Mouse (Mus musculus) lung, postnatal 0 days (tissue): ENCODE results near the gene Dctpp1.
A peak's percentile ranks its signal among the peaks of the same experiment; 100 is the strongest.

Source experiments
- CTCF ChIP-seq: IDR thresholded peaks from 2 replicates; pipeline ENCODE4 v1.5.1; 2016; ENCODE audit warnings: antibody characterized with exemption, mild to moderate bottlenecking
- EP300 ChIP-seq: IDR thresholded peaks from 2 replicates; pipeline ENCODE4 v1.6.1; 2016; ENCODE audit warnings: antibody characterized with exemption, mild to moderate bottlenecking, control low read depth

GRCm38 (mm10) chr7:127243361-127243867 lies 17.1 kb downstream of the Dctpp1 start:
- TF ChIP-seq CTCF (peak; percentile 11; the same call in 1 of the 2 replicates), EP300 (no peak)
